Mouse (Mus musculus): Measurements from ENCODE around the gene Ppfibp1. TPM values are rescaled to one million over a fixed set of nuclear protein-coding genes. Genes with fewer than 3 reads are reported as not detected.

The Ppfibp1 gene
- polyA plus RNA-seq, 2 experiments = 46.3 to 59.7 TPM

- no peak overlapping the region for H3K9ac ChIP-seq (ENCODE audit: low read depth, low read length, severe bottlenecking)
- ATAC-seq (ENCODE audit: low FRiP score, low read depth) = no peak
- WGBS = 48% methylated on average over 13 of the region's 13 CpGs
Observed at GRCm38 (mm10) chr6:146881896-146882770, 6.2 kb upstream of the Ppfibp1 start.

GRCm38 (mm10) chr6:146883426-146883825 lies 4.9 kb upstream of the Ppfibp1 start:
- no peak overlapping the region for H3K4me2 ChIP-seq (replicated peaks; ENCODE audit: low read depth, low read length, severe bottlenecking)
- peaks cover 3% of the 10 kb centered on the region; the same call in 1 of the 2 replicates for H3K4me1 ChIP-seq (ENCODE audit: control insufficient read depth, insufficient read depth, low read length)
- no peak overlapping the region for H3K4me3 ChIP-seq (replicated peaks; ENCODE audit: low read length)
- no peaks in the 10 kb centered on the region for H3K27me3 ChIP-seq (ENCODE audit: control insufficient read depth, insufficient read depth, low read length)
- no peak overlapping the region for H3K27ac ChIP-seq (replicated peaks; ENCODE audit: low read depth, low read length)
- DNase-seq (ENCODE audit: low spot score) (no peak), ATAC-seq (ENCODE audit: low FRiP score, low read depth) (no peak)
- H3K36me3 ChIP-seq (ENCODE audit: control insufficient read depth, insufficient read depth, low read length) = no peaks in the 10 kb centered on the region
- WGBS = 65% methylated on average over 2 of the region's 2 CpGs
- H3K9me3 ChIP-seq (ENCODE audit: control insufficient read depth, low read length) = no peaks in the 10 kb centered on the region
- no peak for TF ChIP-seq POLR2A (IDR thresholded peaks at IDR 0.05; ENCODE audit: borderline replicate concordance, extremely low read depth, insufficient read depth, insufficient read length)
- no peak overlapping the region for H3K9ac ChIP-seq (ENCODE audit: low read depth, low read length, severe bottlenecking)

More at GRCm38 (mm10) chr6:146881896-146882770, 6.2 kb upstream of the Ppfibp1 start:
- no peak overlapping the region for H3K27ac ChIP-seq (replicated peaks; ENCODE audit: low read depth, low read length)
- no peaks in the 10 kb centered on the region for H3K36me3 ChIP-seq (ENCODE audit: control insufficient read depth, insufficient read depth, low read length)
- no peak for TF ChIP-seq POLR2A (IDR thresholded peaks at IDR 0.05; ENCODE audit: borderline replicate concordance, extremely low read depth, insufficient read depth, insufficient read length)
- DNase-seq (ENCODE audit: low spot score) = no peak
- no peak overlapping the region for H3K4me3 ChIP-seq (replicated peaks; ENCODE audit: low read length)
- H3K9me3 ChIP-seq (ENCODE audit: control insufficient read depth, low read length) = peaks cover under 1% of the 10 kb centered on the region; the same call in 1 of the 2 replicates
- no peaks in the 10 kb centered on the region for H3K27me3 ChIP-seq (ENCODE audit: control insufficient read depth, insufficient read depth, low read length)
- no peaks in the 10 kb centered on the region for H3K4me1 ChIP-seq (ENCODE audit: control insufficient read depth, insufficient read depth, low read length)
- H3K4me2 ChIP-seq (replicated peaks; ENCODE audit: low read depth, low read length, severe bottlenecking) = no peak overlapping the region

- Histone ChIP-seq H3K36me3 (ENCODE audit: control insufficient read depth, insufficient read depth, low read length) (no peaks in the 10 kb centered on the region), H3K27ac (replicated peaks; ENCODE audit: low read depth, low read length) (no peak overlapping the region), H3K9ac (ENCODE audit: low read depth, low read length, severe bottlenecking) (no peak overlapping the region), H3K4me3 (replicated peaks; ENCODE audit: low read length) (no peak overlapping the region), H3K27me3 (ENCODE audit: control insufficient read depth, insufficient read depth, low read length) (no peaks in the 10 kb centered on the region), H3K4me1 (ENCODE audit: control insufficient read depth, insufficient read depth, low read length) (peaks cover 6% of the 10 kb centered on the region; the same call in 1 of the 2 replicates), H3K4me2 (replicated peaks; ENCODE audit: low read depth, low read length, severe bottlenecking) (no peak overlapping the region), H3K9me3 (ENCODE audit: control insufficient read depth, low read length) (no peaks in the 10 kb centered on the region)
- WGBS = 85% methylated on average over 3 of the region's 3 CpGs
- TF ChIP-seq POLR2A (IDR thresholded peaks at IDR 0.05; ENCODE audit: borderline replicate concordance, extremely low read depth, insufficient read depth, insufficient read length) = no peak
- ATAC-seq (ENCODE audit: low FRiP score, low read depth) = no peak
- DNase-seq (ENCODE audit: low spot score) = no peak
Observed at GRCm38 (mm10) chr6:146884171-146884570, 4.1 kb upstream of the Ppfibp1 start.

GRCm38 (mm10) chr6:146884851-146885250 lies 3.4 kb upstream of the Ppfibp1 start:
- Histone ChIP-seq H3K27ac (replicated peaks; ENCODE audit: low read depth, low read length) (no peak overlapping the region), H3K9ac (ENCODE audit: low read depth, low read length, severe bottlenecking) (no peak overlapping the region), H3K4me2 (replicated peaks; ENCODE audit: low read depth, low read length, severe bottlenecking) (no peak overlapping the region), H3K36me3 (ENCODE audit: control insufficient read depth, insufficient read depth, low read length) (no peaks in the 10 kb centered on the region), H3K9me3 (ENCODE audit: control insufficient read depth, low read length) (no peaks in the 10 kb centered on the region), H3K4me1 (ENCODE audit: control insufficient read depth, insufficient read depth, low read length) (peaks cover 12% of the 10 kb centered on the region; the same call in 1 of the 2 replicates), H3K4me3 (replicated peaks; ENCODE audit: low read length) (no peak overlapping the region), H3K27me3 (ENCODE audit: control insufficient read depth, insufficient read depth, low read length) (no peaks in the 10 kb centered on the region)
- 20% methylated on average over 4 of the region's 4 CpGs for WGBS
- no peak for ATAC-seq (ENCODE audit: low FRiP score, low read depth)
- no peak for TF ChIP-seq POLR2A (IDR thresholded peaks at IDR 0.05; ENCODE audit: borderline replicate concordance, extremely low read depth, insufficient read depth, insufficient read length)
- DNase-seq (ENCODE audit: low spot score) = no peak

GRCm38 (mm10) chr6:146888660-146889490 lies 588 bp downstream of the Ppfibp1 start:
- Histone ChIP-seq H3K4me3 (replicated peaks; ENCODE audit: low read length) (peak overlapping the region; percentile 89), H3K27me3 (ENCODE audit: control insufficient read depth, insufficient read depth, low read length) (no peaks in the 10 kb centered on the region), H3K9me3 (ENCODE audit: control insufficient read depth, low read length) (no peaks in the 10 kb centered on the region), H3K9ac (ENCODE audit: low read depth, low read length, severe bottlenecking) (peak overlapping the region; percentile 87), H3K4me2 (replicated peaks; ENCODE audit: low read depth, low read length, severe bottlenecking) (peak overlapping the region; percentile 85), H3K27ac (replicated peaks; ENCODE audit: low read depth, low read length) (peak overlapping the region; percentile 81), H3K36me3 (ENCODE audit: control insufficient read depth, insufficient read depth, low read length) (no peaks in the 10 kb centered on the region), H3K4me1 (ENCODE audit: control insufficient read depth, insufficient read depth, low read length) (peaks cover 37% of the 10 kb centered on the region)
- TF ChIP-seq POLR2A (IDR thresholded peaks at IDR 0.05; ENCODE audit: borderline replicate concordance, extremely low read depth, insufficient read depth, insufficient read length) = no peak
- ATAC-seq (ENCODE audit: low FRiP score, low read depth) (peak; percentile 24), DNase-seq (ENCODE audit: low spot score) (no peak)
- 7% methylated on average over 24 of the region's 26 CpGs for WGBS

All from limb, embryonic 14.5 days (tissue).